Mouse (Mus musculus) yolk sac, embryonic 10.5 days (tissue): ENCODE data around the gene Slamf1.

Experiments
- DNase-seq: peaks from one replicate; pipeline ENCODE4 v3.0.0-alpha.2; 2017; ENCODE audit warnings: low spot score

Gene Slamf1

DNA sequence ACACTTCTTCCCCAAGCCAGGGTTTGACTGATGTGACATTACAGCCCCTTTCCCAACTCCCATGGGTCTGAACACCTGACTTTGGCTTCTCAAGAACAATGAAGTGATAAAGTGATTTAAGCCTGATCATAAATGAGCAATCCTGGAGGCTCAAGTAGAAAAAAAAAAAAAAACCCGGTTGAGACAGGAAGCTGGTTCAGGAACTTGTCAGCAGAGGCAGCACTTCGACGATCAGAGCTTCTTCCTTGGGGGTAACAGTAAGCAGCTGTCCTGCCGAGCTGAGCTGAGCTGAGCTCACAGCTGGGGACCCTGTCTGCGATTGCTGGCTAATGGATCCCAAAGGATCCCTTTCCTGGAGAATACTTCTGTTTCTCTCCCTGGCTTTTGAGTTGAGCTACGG, at the start of gene Slamf1:
Gene Slamf1 (plus strand): TSS at position 230 of the 400 bp plus-strand sequence.
- DNase-seq = no peak

DNA sequence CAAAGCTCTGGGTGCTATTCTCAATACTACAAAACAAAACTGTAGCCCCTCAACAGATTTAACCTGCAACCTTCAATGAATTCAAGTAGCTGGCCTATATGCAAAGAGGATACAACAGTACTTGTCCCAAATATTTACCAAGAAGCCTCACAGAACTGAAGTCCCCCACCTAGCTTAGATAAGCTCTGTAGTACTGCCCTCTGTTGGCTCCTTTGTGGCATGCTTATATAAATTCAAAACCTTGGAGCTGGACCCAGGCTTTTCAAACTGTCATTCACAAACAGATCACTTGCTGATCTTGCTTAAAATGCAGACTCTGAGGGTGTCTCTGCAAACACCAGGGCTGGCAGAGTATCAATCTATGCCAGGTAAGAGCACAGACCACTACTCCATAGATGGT, 35.7 kb upstream of the Slamf1 start:
- DNase-seq = no peak

DNA sequence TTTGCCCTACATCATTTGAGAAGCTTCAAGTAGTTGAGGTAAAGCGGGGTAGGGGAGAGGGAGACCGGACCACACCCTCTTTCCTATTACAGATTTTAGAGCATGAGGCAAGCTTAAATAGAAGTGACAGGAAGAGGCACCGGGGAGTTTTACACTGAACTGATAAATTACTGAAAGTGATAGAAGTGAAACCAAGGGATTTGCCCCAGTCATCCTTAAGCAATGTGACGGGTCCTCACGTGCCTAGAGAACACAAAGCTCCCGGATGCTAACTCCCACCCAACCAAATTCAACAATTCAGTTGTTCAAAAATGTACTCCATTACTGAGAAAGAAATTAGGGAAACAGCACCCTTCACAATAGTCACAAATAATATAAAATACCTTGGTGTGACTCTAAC, 32.0 kb upstream of the Slamf1 start:
- DNase-seq = no peak

DNA sequence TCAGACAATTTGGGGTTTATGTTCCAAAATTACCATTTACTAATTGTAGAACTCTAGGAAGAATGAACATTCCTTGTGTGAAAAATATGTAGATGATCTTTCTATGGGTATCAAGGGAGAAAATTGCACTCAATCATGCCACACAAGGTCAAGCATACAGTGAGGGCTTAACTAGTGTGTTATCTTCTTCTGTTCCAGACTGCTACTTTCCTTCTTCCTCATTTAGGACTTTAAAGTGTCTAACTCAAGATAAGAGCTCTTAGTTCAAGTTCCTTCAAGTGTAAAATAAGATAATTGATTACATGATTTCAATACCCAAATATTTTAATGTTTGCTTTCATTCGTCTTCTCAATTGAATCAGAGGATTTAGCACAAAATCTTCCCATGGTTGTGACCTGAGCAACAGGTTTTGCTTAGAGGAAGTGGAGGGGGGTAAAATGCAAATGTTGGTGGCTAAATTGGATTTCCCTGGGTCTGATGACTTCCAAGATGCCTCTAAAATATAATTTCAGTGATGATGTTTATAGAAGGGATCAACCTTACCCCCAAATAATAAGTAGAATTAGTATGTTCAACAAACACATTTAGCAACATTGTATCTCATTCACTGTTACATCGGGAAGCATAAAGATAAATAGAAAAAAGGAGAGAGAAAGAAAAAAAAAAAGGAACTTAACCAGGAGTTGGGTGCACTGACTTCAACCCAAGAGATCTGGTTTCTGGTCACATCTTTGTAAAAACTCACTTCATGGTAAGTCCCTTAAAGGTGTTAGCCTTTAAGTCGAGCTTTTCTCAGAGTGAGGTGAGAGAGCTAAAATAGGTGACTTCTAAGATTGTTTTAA, 18.6 kb upstream of the Slamf1 start:
- no peak for DNase-seq

DNA sequence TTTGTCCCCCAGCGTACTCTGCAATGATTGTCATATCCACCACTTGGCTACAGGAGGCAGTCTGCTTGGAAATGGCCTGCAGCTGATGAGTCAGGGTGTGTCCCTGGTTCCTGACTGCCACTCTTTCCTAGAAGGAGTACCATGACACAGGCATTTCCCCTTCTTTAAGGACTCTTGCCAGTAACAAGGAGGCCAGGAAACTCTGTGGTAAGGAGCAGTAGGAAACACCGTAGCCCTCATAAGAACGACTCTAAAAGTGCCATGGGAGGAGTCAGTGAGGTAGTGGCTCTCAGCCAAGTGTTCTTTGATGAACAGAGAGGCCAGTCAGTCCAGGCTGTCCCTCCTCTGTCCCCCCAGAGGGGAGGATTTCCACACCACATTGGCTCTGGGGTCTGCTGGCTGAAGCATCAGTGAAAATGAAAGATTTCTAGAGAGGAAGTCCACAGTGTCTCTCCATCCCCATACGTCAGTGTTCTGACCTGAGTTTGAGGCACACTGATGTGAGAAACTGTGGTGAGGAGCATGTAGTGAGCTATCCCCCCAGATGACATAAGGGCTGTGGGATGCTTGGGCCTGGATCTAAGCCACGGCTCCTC, 5.0 kb upstream of the Slamf1 start:
- DNase-seq = no peak

DNA sequence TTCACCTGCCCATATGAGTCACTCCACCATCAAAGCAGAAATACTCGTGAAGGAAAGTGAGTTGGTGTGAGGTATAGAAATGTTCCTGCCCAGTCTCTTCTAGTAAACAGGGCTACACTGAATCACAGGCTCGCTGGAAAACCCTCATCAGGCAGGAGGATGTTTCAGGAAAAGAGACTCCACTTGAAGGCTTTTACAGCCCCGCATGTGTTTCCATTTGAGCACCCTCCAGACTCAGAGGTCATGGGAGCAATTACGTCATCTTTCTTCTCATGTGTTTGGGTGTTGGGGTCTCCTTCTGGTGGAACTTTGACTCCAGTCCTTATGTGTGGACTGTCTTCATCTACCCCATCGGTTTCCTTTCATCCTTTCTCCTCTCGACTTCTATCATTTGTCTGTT, 4.1 kb downstream of the Slamf1 start:
- no peak for DNase-seq

DNA sequence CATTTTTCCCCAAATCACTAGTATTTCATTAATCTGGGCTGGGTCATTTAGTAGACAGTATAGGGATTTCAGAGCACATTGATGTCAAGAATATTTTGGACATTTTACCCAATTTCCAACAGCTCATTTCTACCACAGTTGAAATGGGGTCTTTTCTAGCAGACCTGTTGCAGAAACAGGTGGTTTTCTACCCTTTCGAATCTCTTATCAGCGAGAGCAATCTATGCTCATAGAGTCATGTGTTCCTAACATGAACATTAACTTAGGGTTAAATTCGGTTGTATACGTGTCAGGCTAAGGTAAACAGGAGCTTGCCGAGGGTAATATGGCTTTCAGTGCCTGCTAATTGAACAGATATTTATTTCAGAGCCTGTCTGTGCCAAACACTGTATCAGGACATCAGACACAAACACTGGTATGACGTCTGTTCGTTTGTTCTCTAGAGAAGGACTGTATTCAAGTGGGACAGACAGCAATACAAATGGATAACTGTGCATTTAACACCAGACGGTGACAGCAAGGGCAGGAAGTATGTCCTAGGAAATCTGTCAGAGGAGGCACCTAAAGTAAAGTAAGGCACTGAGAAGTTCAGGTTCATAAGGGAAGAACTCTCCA, 5.3 kb downstream of the Slamf1 start:
- DNase-seq = no peak

DNA sequence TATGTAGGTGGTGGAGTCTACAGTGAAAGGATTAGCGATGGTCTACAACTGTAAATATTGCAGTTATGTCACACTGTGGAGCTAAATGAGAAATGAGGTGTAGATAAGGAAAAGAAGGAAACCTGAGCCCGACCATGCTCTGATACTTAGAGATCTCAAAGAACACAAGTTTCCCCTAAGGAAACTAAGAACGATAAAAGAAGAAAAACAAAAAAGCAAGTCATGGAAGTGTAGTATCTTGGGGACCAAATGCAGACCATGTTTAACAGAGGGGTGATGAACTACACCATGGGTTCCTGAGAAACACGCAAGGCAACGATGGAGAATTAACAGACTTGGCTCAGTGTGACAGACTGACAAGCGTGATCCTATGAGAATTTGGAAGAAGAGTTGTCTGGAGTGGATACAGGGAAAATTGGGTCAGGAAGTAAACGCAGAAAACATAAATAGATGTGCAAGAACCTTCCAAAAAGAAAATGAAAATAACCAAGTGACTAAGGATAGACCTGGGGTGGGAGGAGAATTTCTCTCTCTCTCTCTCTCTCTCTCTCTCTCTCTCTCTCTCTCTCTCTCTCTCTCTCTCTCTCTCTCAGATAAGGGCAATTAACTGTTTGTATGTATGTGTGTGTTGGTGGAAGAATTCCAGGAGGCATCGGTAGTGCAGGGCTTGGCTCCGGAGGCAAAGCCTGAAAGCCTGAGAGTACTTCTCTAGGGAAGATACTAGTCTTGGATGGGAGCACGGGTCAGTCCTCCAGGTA, 6.5 kb downstream of the Slamf1 start:
- no peak for DNase-seq

DNA sequence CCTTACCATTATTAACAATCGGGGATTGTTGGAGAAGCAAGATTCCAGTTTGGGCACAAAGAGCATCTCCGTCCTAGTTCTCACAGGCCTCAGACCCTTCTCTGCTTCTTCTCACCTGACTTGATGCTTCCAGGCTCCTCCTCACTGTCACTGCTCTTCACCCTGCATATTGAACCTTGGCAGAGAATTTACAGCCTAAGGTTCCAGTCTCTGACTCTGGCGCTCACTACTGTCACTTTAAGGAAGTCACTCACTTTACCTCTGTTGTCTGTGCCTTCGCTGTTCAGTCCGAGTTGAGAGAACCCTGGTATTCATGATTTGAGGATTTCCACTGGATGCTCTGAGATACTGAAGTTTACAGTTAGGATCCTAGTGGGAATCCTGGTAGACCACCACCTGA, 7.3 kb downstream of the Slamf1 start:
- no peak for DNase-seq

DNA sequence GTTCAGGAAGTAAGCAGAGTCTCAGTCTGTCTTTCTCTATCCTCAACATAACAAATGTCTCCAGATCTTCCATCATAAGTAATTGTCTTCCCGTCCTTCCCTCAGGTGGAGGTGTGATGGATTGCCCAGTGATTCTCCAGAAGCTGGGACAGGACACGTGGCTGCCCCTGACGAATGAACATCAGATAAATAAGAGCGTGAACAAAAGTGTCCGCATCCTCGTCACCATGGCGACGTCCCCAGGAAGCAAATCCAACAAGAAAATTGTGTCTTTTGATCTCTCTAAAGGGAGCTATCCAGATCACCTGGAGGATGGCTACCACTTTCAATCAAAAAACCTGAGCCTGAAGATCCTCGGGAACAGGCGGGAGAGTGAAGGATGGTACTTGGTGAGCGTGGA, 7.8 kb downstream of the Slamf1 start:
- no peak for DNase-seq

DNA sequence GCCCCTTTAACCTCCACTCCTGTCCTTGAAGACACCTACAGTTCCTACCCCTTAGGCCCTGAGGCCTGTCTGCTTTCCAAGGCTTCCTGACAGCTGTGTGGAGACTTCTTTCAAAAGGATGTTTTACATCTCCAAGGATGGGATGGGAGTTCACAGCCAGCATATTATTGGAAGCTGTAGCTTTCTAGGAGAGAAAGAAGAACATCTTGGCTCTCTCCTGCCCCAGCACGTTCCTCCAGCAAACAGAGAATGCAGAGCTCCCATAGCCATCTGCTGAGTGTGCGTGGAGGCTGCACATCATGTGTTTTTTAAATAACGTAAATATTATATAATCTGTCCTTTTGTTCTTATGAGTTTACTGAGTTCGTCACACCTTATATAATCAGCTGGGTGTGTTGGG, 8.9 kb downstream of the Slamf1 start:
- DNase-seq = no peak

DNA sequence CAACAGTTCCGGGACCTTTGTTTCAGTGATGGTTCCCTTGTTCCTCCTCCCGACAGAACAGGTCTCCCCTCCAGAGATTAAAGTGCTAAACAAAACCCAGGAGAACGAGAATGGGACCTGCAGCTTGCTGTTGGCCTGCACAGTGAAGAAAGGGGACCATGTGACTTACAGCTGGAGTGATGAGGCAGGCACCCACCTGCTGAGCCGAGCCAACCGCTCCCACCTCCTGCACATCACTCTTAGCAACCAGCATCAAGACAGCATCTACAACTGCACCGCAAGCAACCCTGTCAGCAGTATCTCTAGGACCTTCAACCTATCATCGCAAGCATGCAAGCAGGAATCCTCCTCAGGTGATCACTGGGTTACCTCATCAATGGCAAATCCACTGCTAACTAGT, 10.1 kb downstream of the Slamf1 start:
- DNase-seq = no peak

DNA sequence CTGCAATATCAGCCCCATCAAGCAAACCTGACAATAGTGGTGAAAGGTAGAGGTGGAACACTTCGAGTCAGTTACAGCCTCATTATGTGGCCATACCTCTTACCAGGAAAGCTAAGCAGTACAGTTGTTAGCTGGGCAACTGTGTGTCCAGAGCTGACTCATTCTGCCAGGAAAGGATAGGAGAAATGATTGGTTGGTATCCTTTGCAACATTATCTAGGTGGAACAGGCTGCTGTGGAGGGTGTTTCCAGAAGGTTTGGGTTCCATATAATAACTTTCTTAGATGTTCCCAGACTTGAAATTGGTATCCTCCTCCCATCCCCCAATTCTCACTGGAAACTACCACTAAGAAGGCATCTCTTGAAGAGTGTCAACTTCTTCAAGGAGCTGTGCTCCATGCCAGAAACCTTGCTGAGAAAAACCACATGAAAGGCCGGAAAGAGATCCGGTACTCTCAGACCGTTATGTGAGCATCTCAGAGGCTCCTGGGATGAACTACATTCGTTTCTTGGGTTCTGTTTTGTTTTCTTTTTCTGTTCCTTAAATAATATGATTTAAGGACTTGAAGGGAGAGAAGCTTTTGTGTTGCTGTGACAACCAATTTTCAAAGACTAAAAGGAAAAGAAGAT, 15.5 kb downstream of the Slamf1 start:
- DNase-seq = no peak

DNA sequence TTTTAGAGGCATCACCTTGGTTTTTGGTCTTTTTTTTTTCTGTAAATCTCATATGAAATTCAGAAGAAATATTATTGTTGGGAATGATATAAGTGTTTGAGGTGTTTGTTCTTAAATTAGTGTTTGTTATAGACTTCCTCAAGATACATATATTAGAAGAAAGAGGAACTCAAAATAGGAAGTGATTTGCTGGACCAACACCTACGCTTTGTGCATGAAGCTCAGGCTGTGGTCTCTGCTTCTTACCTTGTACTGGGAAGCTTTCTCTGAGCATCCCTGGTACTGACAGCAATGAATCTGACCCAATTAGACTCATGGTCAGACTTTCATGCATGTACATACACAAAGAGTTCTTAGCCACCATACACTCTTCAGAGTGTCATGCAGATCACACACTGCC, 18.9 kb downstream of the Slamf1 start:
- no peak for DNase-seq

DNA sequence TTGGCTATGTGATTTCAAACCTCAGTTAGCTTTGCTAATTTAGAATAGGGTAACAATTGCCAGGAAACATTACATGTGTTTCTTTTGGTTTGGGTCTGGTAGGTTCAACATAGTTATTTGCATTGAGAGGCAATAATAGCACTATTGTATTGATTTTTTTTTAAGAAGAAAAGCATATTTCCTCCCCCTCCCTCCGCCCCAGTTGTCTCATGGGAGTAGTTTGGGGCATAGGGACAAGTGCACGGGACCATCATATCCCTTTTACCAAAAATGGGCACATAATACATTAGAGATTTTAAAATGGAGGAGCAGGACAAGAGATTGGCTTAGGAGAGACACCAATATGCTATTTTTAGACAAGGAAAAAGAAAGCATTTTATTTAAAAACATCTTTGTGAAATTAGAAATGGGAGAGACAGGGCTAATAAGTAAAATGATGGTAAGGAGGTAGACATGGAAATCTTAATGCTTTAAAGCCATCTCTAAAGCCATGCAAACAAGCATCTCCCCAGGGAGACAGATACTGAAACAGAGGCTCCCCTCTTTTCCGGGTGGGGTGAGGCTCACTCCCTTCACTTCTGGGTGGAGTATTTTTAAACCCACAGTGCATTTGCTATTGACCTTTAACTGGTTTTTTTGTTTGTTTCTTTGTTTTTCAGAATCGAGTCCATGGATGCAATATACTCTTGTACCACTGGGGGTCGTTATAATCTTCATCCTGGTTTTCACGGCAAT, 20.5 kb downstream of the Slamf1 start:
- no peak for DNase-seq

DNA sequence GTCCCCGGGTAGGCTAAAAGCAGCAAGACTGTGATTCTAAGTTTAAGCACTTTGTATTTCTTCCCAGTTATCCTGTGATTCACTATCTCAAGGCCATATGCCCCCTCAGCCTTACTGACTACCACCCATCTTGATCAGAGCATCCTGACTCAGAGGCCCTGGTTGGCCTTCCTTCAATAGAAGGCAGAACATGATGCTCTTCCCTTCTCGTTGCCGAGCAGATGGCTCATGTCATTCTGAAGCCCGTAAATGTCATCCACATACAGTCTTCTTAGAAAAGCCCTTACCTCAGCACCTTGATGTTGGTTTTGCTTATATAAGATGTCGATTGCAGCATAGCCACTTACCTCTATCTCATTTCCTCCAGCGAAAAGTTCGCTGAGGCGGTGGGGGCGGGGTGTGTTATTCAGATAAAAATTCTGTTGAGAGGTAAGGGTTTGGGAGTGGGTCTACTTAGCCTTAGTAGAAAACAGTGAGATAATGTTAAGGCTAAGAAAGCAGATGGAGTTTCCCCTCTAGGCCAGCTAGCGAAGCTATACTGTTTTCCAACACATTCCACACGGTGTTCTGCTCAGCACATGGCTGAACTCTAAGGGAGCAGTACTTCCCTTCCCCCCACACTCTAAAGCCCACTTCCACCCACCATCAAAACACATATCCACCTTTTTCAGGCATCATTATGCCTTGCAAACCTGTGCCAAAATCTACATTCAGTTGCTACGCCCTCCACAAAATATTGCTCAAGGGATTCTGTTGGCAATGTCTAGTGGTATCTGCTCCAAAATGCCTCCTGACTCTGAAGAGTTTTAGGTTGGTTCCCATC, 21.7 kb downstream of the Slamf1 start:
- no peak for DNase-seq

DNA sequence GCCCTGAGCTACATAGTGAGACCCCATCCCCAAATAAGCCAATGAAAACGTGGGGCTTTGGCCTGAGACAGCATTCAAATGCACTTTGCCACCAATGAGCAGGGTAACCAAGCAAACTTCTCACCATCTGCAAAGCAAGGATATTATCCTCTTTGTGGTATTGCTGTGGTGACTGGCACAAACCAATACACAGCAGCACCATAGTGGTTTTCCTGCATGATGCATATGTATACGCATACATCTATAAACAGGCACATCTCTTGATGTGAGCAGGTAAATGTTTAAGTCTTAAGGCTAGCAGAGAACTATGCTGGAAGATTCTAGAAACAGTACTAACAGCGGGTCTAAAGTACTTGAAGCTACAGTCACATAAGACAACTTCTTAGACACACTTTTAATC, 22.5 kb downstream of the Slamf1 start:
- DNase-seq = no peak

DNA sequence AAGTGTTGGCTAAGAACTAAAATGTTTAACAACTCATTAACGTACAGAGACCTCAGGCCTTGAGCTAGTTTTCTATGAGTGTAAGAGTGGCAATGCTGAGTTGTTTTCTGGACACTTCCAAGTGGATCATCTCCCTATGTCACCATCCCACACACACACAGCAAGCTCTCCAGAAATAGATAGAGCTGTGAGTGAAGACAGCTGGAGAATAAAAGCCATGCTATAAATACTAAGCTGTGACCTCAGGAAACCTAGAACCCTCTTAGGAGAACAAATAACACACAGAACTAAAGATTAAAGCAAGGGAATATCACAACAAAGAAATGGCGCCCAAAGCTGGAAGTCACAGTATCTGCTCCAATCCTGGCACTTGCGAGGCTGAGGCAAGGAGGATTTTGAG, 24.6 kb downstream of the Slamf1 start:
- DNase-seq = no peak

DNA sequence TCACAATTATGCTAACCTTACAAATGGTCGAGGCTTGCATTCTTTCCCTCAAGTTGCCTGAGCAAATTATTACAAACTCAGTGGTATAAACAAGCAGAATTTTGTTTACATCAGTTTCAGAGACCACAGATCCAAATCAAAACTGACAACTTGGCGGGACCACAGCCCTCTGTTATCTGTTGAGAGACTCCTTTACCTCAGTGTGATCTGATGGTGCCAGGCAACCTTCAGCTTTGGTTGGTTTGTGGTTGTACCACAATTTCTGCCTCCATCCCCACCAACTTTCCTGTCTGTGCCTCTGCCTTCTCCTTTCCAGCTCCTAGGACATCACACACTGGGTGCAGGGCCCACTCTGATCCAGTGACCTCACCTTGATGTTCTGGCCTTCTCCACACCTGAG, 29.3 kb downstream of the Slamf1 start:
- no peak for DNase-seq

DNA sequence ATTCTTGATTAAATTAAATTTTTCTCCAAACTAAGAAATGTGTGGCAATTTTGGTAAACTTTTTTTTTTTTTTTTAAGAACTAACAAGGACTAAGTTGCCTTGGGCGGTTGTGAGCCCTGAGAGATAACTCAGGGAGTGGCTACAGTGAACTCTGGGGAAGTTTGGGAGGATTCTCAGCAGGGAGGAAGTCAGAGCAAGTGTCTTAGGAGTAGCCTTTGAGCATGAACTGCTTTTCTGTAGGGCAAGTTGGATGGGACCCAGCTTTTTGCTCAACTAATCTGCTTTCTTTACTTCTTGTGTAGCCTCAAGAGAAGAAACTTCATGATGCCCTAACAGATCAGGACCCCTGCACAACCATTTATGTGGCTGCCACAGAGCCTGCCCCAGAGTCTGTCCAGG, 30.9 kb downstream of the Slamf1 start:
- DNase-seq = no peak

DNA sequence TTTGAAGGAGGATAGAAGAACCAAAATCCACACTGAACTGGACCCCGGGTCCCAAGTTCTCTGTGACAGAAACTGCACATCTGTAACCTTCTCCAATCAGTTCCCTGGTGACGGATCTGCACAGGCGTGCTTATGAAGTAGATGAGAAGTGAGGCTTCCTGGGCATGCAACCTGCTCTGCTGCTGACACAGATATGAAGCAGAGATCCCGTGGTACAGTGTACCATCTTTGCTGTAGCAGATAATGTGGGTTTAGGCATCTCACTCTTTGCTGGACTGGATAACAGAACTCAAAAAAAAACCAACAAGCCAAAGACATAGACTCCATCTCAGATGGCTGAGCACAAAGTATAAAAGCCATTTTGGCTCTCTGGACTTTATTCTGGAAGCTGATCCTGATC, 32.7 kb downstream of the Slamf1 start:
- no peak for DNase-seq
